Mouse (Mus musculus): ENCODE measurements around the gene Rybp.

The Rybp gene

GRCm38 (mm10) chr6:100287334-100288015 is at the start of gene Rybp:
Gene Rybp (minus strand): TSS chr6:100287485.
- DNase-seq (ENCODE audit: extremely low spot score): peak; percentile 95

GRCm38 (mm10) chr6:100336591-100337148 is 49.4 kb upstream of the Rybp start:
- DNase-seq (ENCODE audit: extremely low spot score): peak; percentile 39

GRCm38 (mm10) chr6:100335506-100336144 is 48.3 kb upstream of the Rybp start:
- DNase-seq (ENCODE audit: extremely low spot score): peak; percentile 76

- no peak for DNase-seq (ENCODE audit: extremely low spot score)
These were observed 46.5 kb upstream of the Rybp start for GRCm38 (mm10) chr6:100333745-100334144.

- DNase-seq (ENCODE audit: extremely low spot score): no peak
These were observed 45.2 kb upstream of the Rybp start for GRCm38 (mm10) chr6:100332479-100332878.

- DNase-seq (ENCODE audit: extremely low spot score): no peak
These were observed 44.3 kb upstream of the Rybp start for GRCm38 (mm10) chr6:100331582-100331981.

- no peak for DNase-seq (ENCODE audit: extremely low spot score)
These were observed 43.8 kb upstream of the Rybp start for GRCm38 (mm10) chr6:100331055-100331454.

GRCm38 (mm10) chr6:100329542-100329941 is 42.3 kb upstream of the Rybp start:
- DNase-seq (ENCODE audit: extremely low spot score): no peak

GRCm38 (mm10) chr6:100327050-100327449 is 39.8 kb upstream of the Rybp start:
- no peak for DNase-seq (ENCODE audit: extremely low spot score)

GRCm38 (mm10) chr6:100323756-100324430 is 36.6 kb upstream of the Rybp start:
- no peak for DNase-seq (ENCODE audit: extremely low spot score)

- no peak for DNase-seq (ENCODE audit: extremely low spot score)
These were observed 35.3 kb upstream of the Rybp start for GRCm38 (mm10) chr6:100322561-100322960.

GRCm38 (mm10) chr6:100322145-100322544 is 34.9 kb upstream of the Rybp start:
- DNase-seq (ENCODE audit: extremely low spot score): no peak

GRCm38 (mm10) chr6:100314201-100314600 is 26.9 kb upstream of the Rybp start:
- no peak for DNase-seq (ENCODE audit: extremely low spot score)

- no peak for DNase-seq (ENCODE audit: extremely low spot score)
These were observed 23.9 kb upstream of the Rybp start for GRCm38 (mm10) chr6:100311167-100311566.

GRCm38 (mm10) chr6:100304831-100305230 is 17.5 kb upstream of the Rybp start:
- peak; percentile 22 for DNase-seq (ENCODE audit: extremely low spot score)

- DNase-seq (ENCODE audit: extremely low spot score): no peak
These were observed 14.3 kb upstream of the Rybp start for GRCm38 (mm10) chr6:100301410-100302108.

- no peak for DNase-seq (ENCODE audit: extremely low spot score)
These were observed 13.5 kb upstream of the Rybp start for GRCm38 (mm10) chr6:100300831-100301230.

GRCm38 (mm10) chr6:100298945-100299344 is 11.7 kb upstream of the Rybp start:
- DNase-seq (ENCODE audit: extremely low spot score): no peak

- DNase-seq (ENCODE audit: extremely low spot score): no peak
These were observed 10.3 kb upstream of the Rybp start for GRCm38 (mm10) chr6:100297536-100297935.

GRCm38 (mm10) chr6:100292411-100292810 is 5.1 kb upstream of the Rybp start:
- DNase-seq (ENCODE audit: extremely low spot score): no peak

- DNase-seq (ENCODE audit: extremely low spot score): no peak
These were observed 1.8 kb upstream of the Rybp start for GRCm38 (mm10) chr6:100289058-100289457.

- DNase-seq (ENCODE audit: extremely low spot score): no peak
These were observed 1.4 kb upstream of the Rybp start for GRCm38 (mm10) chr6:100288730-100289035.

All from embryo, embryonic 9.5 days (tissue).